Mouse (Mus musculus): Measurements from ENCODE around the gene 1110017D15Rik. TPM values are rescaled to one million over a fixed set of nuclear protein-coding genes. Genes with fewer than 3 reads are reported as not detected.

The 1110017D15Rik gene
- not detected in 4 replicates for total RNA-seq (2023)

GRCm38 (mm10) chr4:41517233-41517632 is at the start of gene 1110017D15Rik:
Gene 1110017D15Rik (minus strand): TSS chr4:41517333.

GRCm38 (mm10) chr4:41502986-41503412 is 14.1 kb downstream of the 1110017D15Rik start, which contains the start of gene AI464131:
Gene AI464131 (minus strand): TSS chr4:41503076.

GRCm38 (mm10) chr4:41464345-41465286 is 52.5 kb downstream of the 1110017D15Rik start, which contains the start of the genes Kif24 and Nudt2:
Gene Kif24 (minus strand): TSS chr4:41464887.
Gene Nudt2 (plus strand): TSS chr4:41465151.

Other genes with a start within 250 kb of the 1110017D15Rik start
- 57.5 to 67.9 TPM (median 66.7 TPM) in 4 replicates for gene Ubap2, start 242.2 kb downstream of the 1110017D15Rik start, total RNA-seq (2023)
- gene Dcaf12, start 202.4 kb downstream of the 1110017D15Rik start, total RNA-seq (2023): 37.5 to 42.2 TPM (median 39.2 TPM) in 4 replicates
- 46.5 to 52.3 TPM (median 48.7 TPM) in 4 replicates for gene Ubap1, start 168.3 kb downstream of the 1110017D15Rik start, total RNA-seq (2023)
- 3.6 to 4.0 TPM (median 3.9 TPM) in 4 replicates for gene Kif24, start 52.4 kb downstream of the 1110017D15Rik start, total RNA-seq (2023)
- 3.8 to 7.8 TPM (median 5.5 TPM) in 4 replicates for gene Nudt2, start 52.2 kb downstream of the 1110017D15Rik start, total RNA-seq (2023)
- gene AI464131, start 14.3 kb downstream of the 1110017D15Rik start, total RNA-seq (2023): 0.13 TPM in 1 of 4 replicates, not detected in the others
- gene Fam219a, start 52.2 kb upstream of the 1110017D15Rik start, total RNA-seq (2023): 9.9 to 18.5 TPM (median 12.2 TPM) in 4 replicates
- not detected in 4 replicates for gene Dnaic1, start 52.4 kb upstream of the 1110017D15Rik start, total RNA-seq (2023)
- gene Enho, start 123.0 kb upstream of the 1110017D15Rik start, total RNA-seq (2023): not detected in 4 replicates
- 0.91 TPM in 1 of 4 replicates, not detected in the others for gene Cntfr, start 179.8 kb upstream of the 1110017D15Rik start, total RNA-seq (2023)
- 11.5 to 22.2 TPM (median 15.4 TPM) in 4 replicates for gene Il11ra1, start 182.7 kb upstream of the 1110017D15Rik start, total RNA-seq (2023)
- 26.3 to 37.7 TPM (median 33.0 TPM) in 4 replicates for gene Rpp25l, start 196.2 kb upstream of the 1110017D15Rik start, total RNA-seq (2023)
- gene Dctn3, start 205.8 kb upstream of the 1110017D15Rik start, total RNA-seq (2023): 59.8 to 70.4 TPM (median 62.9 TPM) in 4 replicates
- not detected in 4 replicates for gene Arid3c, start 213.8 kb upstream of the 1110017D15Rik start, total RNA-seq (2023)
- gene Galt, start 237.9 kb upstream of the 1110017D15Rik start, total RNA-seq (2023): 47.7 to 60.8 TPM (median 56.0 TPM) in 4 replicates
- gene Sigmar1, start 238.8 kb upstream of the 1110017D15Rik start, total RNA-seq (2023): 18.1 to 24.9 TPM (median 18.9 TPM) in 4 replicates

Data from B cell, adult 62 days (primary cell).